Mouse (Mus musculus): ENCODE data around the gene Rbks. TPM values are rescaled to one million over a fixed set of nuclear protein-coding genes. Genes with fewer than 3 reads are reported as not detected.

The Rbks gene
- polyA plus RNA-seq, 1 experiment from 2014 or later = 1.7 TPM

DNA sequence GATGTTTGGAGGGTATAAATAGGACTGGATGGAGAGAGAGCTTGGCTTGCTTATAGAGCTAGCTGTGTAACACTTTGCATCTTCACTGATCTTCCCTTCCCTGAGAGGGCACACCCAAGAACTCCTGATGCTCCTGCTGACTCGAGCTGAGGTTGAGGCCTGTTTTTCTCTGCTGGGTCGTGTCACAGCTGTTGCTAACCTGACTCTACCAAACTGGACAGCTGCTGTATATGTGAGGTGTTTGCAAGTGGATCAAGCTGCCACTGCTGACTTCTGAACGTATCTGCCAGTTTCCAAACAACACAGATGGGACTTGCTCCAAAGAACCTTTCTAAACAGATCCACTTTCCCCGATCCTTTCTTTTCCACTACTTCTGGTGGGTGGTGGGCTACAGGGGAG, 9.4 kb upstream of the Rbks start:
- H3K4me3 ChIP-seq = no peak overlapping the region
- no peaks in the 10 kb centered on the region for H3K4me1 ChIP-seq
- ATAC-seq (ENCODE audit: insufficient number of reproducible peaks, insufficient read depth, low FRiP score, low TSS enrichment) = no peak
- H3K36me3 ChIP-seq = no peaks in the 10 kb centered on the region
- H3K27ac ChIP-seq = no peak overlapping the region
- H3K9ac ChIP-seq = no peak overlapping the region
- WGBS = 88% methylated on average over 4 of the region's 4 CpGs
- H3K27me3 ChIP-seq = no peaks in the 10 kb centered on the region
- H3K4me2 ChIP-seq (replicated peaks) = no peak overlapping the region
- 0 out of 2 replicates have a peak, but pooled peaks cover 3% of the 10 kb centered on the region for H3K9me3 ChIP-seq

DNA sequence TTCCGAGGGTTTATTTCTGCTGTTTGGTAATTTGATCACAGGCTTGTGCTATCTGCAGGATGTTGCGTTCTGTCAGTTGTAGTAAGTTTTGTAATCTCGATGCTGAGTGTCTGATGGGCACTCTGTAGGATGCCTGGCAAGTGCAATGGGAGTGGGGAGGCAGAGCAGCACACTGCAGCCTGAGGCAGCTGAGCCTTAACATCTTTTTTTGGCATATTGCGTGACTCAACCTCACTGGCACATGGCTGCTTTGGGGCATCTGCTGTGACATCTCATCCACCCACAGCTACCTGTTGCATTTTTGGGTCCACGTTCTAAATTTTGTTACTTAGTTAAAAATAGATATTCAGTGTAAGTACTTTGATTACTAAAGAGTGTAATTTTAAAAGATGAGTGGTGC, 7.5 kb upstream of the Rbks start:
- Histone ChIP-seq H3K4me3 (no peak overlapping the region), H3K4me1 (no peaks in the 10 kb centered on the region), H3K9ac (no peak overlapping the region), H3K36me3 (no peaks in the 10 kb centered on the region), H3K4me2 (replicated peaks) (no peak overlapping the region), H3K27ac (no peak overlapping the region), H3K9me3 (0 out of 2 replicates have a peak, but pooled peaks cover 3% of the 10 kb centered on the region), H3K27me3 (no peaks in the 10 kb centered on the region)
- 85% methylated on average over 5 of the region's 5 CpGs for WGBS
- no peak for ATAC-seq (ENCODE audit: insufficient number of reproducible peaks, insufficient read depth, low FRiP score, low TSS enrichment)

DNA sequence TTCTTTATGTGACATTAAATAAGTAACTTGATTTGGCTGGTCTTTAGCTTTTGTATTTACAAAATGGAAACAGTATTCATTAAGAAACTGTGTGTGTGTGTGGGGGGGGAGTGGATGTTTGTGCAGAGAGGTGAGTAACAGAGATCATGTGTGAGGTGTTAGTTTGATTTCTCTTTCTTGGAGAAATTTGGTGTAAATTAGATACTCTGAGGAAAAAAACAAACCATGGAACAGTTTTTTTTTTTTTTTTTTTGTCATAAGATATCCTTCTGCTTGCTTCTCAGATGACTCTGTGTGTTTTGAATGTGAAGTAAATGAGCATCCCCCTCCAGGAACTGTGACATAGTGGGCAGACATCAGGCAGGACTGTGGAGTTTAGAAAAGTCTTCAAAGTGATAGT, 2.0 kb upstream of the Rbks start:
- H3K4me2 ChIP-seq (replicated peaks) = no peak overlapping the region
- no peaks in the 10 kb centered on the region for H3K36me3 ChIP-seq
- no peak overlapping the region for H3K9ac ChIP-seq
- ATAC-seq (ENCODE audit: insufficient number of reproducible peaks, insufficient read depth, low FRiP score, low TSS enrichment) = no peak
- H3K4me1 ChIP-seq = peaks cover 5% of the 10 kb centered on the region; the same call in 1 of the 2 replicates
- H3K9me3 ChIP-seq = no peaks in the 10 kb centered on the region
- H3K4me3 ChIP-seq = no peak overlapping the region
- no peaks in the 10 kb centered on the region for H3K27me3 ChIP-seq
- no peak overlapping the region for H3K27ac ChIP-seq

DNA sequence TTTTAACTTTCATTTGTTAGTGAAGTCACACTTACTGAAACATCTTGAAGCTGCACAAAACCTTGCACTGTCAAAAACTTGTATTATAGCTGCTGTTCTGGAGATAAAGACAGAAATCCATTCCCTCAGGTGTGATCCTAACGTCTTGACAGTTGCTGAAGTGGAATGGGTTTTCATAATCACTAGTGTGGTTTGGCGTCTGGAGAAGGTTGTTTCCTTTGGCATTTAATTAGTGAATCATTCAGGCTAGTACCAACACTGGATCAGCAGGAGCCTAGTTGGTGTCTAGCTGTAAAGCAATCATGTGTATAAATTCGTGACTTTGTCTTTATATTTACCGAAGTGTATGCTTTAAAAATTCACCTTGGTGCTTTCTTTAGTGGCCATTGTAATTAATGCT, 1.5 kb upstream of the Rbks start:
- H3K27ac ChIP-seq = no peak overlapping the region
- no peaks in the 10 kb centered on the region for H3K9me3 ChIP-seq
- no peak overlapping the region for H3K4me3 ChIP-seq
- H3K4me1 ChIP-seq = peaks cover 5% of the 10 kb centered on the region; the same call in 1 of the 2 replicates
- no peak overlapping the region for H3K4me2 ChIP-seq (replicated peaks)
- H3K27me3 ChIP-seq = no peaks in the 10 kb centered on the region
- no peak overlapping the region for H3K9ac ChIP-seq
- no peaks in the 10 kb centered on the region for H3K36me3 ChIP-seq
- ATAC-seq (ENCODE audit: insufficient number of reproducible peaks, insufficient read depth, low FRiP score, low TSS enrichment) = no peak
- WGBS = 60% methylated on average over 4 of the region's 4 CpGs

DNA sequence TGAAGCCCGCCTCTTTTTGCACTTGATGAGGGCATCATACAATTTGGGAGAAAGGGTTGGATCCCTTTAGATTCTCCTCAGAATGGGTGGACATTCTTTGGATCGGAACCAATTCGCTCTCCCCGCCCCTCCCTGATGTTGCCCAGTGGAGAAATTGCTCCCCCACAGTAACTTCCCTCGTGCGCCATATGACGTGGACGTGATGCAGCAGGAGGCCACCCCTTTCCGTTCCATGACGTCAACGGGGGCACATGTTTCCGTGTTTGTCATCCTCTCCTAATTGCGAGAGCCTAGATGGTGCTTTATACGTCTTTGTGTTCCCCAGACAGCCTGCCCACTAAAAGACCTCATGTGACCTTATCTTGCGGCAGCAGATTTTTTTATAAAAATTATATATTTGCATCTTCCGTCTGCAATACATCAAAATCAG, 885 bp upstream of the Rbks start:
- H3K27ac ChIP-seq = peak overlapping the region; percentile 82

DNA sequence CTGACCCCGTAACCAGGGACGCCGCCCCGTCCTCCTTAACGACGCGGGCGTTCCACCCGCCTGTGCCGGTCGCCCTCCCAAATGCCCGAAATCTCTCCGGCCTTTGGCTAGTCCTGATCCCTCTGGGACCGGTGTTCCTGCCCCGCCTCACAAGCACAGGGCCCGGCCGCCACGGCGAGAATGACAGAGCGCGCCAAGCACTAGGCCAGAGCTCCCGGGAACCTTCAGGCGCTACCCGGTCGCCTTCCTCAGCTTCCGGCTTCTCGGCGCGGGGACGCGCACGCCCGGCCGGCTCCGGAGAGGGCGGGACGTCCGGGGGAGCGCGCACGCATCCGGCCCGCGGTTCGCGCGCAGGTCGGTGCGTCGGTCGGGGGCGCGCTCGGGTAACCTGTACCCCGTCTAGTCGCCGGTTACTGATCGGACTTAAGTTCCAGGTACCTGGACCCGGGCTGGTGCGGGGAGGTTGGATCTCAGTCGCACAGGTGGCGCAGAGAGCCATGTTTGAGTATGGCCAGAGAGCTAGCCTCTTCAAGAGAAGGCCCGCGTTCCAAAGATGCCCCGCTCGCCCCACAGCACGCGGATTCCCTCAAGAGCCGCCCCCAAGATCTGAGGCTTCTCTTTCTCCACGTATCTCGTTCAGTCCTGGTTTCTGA, 343 bp upstream of the Rbks start, which contains the start of gene Babam2:
Gene Babam2 (plus strand): TSS at position 41 of the 653 bp plus-strand sequence.
- Histone ChIP-seq H3K36me3 (no peaks in the 10 kb centered on the region), H3K27ac (peak within 1 kb of the TSS; percentile 82), H3K9me3 (no peaks in the 10 kb centered on the region), H3K4me2 (replicated peaks) (peak within 1 kb of the TSS; percentile 77), H3K9ac (peak within 1 kb of the TSS; percentile 73), H3K4me3 (peak within 1 kb of the TSS; percentile 75), H3K4me1 (peaks cover 5% of the 10 kb centered on the region; the same call in 1 of the 2 replicates), H3K27me3 (no peaks in the 10 kb centered on the region)
- peak; percentile 96 for ATAC-seq (ENCODE audit: insufficient number of reproducible peaks, insufficient read depth, low FRiP score, low TSS enrichment)
- WGBS = under 1% methylated on average over 71 of the region's 71 CpGs

More for the DNA sequence above, 885 bp upstream of the Rbks start:
- Histone ChIP-seq H3K27me3 (no peaks in the 10 kb centered on the region), H3K4me2 (replicated peaks) (peak overlapping the region; percentile 77), H3K9ac (peak overlapping the region; percentile 73), H3K9me3 (no peaks in the 10 kb centered on the region), H3K4me3 (peak overlapping the region; percentile 75), H3K4me1 (peaks cover 5% of the 10 kb centered on the region; the same call in 1 of the 2 replicates), H3K36me3 (no peaks in the 10 kb centered on the region)
- WGBS = 4% methylated on average over 16 of the region's 16 CpGs
- peak; percentile 7; the same call in 1 of the 2 replicates for ATAC-seq (ENCODE audit: insufficient number of reproducible peaks, insufficient read depth, low FRiP score, low TSS enrichment)

DNA sequence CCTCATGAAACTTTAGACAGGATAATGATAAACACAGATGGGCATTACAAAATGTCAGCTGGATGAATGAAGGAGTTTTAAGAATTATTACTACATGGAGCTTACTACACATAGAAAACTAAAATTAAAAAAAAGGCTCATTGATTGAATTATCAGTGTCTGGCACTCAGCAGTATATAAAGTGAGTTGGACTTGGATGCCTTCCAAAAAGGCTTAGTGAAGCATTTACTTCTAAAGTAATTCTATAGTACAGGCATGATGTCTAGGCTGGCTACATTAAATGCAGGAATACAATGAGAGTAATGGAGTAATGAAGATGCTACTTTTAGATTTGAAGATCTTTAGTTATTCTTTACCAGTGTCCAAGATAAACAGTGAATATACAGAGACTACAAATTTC, 4.2 kb downstream of the Rbks start:
- ATAC-seq (ENCODE audit: insufficient number of reproducible peaks, insufficient read depth, low FRiP score, low TSS enrichment) = no peak
- no peak overlapping the region for H3K4me3 ChIP-seq
- H3K4me2 ChIP-seq (replicated peaks) = no peak overlapping the region
- H3K4me1 ChIP-seq = peaks cover 11% of the 10 kb centered on the region; the same call in 1 of the 2 replicates
- no peaks in the 10 kb centered on the region for H3K36me3 ChIP-seq
- no peaks in the 10 kb centered on the region for H3K27me3 ChIP-seq
- no peak overlapping the region for H3K27ac ChIP-seq
- H3K9ac ChIP-seq = no peak overlapping the region
- no peaks in the 10 kb centered on the region for H3K9me3 ChIP-seq

DNA sequence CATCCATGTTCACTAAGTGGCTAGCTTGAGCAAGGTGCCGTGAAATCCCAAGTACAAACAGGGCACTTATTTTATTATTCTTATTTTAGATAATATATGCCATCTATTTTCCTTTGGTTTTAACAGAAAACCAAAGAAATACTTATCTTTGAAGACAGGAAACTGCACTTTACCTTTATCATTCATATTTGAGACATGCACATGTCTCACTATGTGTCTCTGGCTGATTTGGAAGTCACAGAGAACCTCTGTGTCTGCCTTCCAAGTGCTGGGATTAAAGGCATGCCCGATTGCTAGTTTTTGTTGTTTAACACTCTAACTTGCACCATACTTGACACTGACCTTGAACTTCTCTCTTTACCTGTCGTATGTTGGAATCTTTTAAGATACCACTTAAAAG, 9.5 kb downstream of the Rbks start:
- Histone ChIP-seq H3K27ac (no peak overlapping the region), H3K36me3 (no peaks in the 10 kb centered on the region), H3K4me1 (0 out of 2 replicates have a peak, but pooled peaks cover 6% of the 10 kb centered on the region), H3K27me3 (no peaks in the 10 kb centered on the region), H3K9me3 (no peaks in the 10 kb centered on the region), H3K4me2 (replicated peaks) (no peak overlapping the region), H3K9ac (no peak overlapping the region), H3K4me3 (no peak overlapping the region)
- 86% methylated on average over 3 of the region's 3 CpGs for WGBS
- ATAC-seq (ENCODE audit: insufficient number of reproducible peaks, insufficient read depth, low FRiP score, low TSS enrichment) = no peak

DNA sequence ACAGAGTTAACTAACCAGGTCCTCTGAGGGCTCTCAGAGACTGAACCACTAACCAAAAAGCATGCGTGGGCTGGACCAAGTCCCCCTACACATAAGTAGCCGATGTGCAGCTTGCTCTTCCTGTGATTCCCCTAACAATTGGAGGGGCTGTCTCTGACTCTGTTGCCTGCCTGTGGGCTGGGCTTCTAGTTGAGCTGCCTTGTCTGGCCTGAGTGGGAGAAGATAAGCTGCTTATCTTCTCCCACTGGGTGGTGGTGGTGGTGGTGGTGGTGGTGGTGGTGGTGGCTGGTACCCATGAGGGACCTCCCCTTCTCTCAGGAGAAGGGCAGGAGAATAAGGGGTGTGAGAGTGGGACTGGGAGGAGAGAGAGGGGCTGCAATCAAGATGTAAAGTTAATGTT, 11.4 kb downstream of the Rbks start:
- H3K9me3 ChIP-seq = no peaks in the 10 kb centered on the region
- H3K27ac ChIP-seq = no peak overlapping the region
- H3K4me3 ChIP-seq = no peak overlapping the region
- H3K27me3 ChIP-seq = no peaks in the 10 kb centered on the region
- H3K4me1 ChIP-seq = no peaks in the 10 kb centered on the region
- 54% methylated on average over 2 of the region's 2 CpGs for WGBS
- H3K4me2 ChIP-seq (replicated peaks) = no peak overlapping the region
- no peak for ATAC-seq (ENCODE audit: insufficient number of reproducible peaks, insufficient read depth, low FRiP score, low TSS enrichment)
- H3K9ac ChIP-seq = no peak overlapping the region
- H3K36me3 ChIP-seq = no peaks in the 10 kb centered on the region

DNA sequence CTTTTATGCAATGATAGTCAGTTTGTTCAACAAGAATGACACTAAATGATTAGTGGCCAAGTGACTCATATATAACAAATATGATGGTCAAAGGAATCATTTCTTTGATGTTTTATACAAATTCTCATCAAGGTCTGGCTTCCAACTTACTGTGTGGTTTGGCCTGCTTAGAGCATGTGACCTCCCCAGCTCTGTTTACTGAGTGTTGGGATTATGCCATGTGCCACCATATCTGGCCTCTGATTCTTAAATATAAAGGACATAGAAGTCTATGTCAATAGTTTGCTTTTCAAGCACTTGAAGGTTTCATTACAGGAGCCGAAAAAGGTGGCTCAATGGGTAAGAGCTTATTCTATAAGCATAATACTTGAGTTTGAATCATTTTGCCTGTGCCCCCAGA, 15.1 kb downstream of the Rbks start:
- no peaks in the 10 kb centered on the region for H3K9me3 ChIP-seq
- H3K27ac ChIP-seq = no peak overlapping the region

DNA sequence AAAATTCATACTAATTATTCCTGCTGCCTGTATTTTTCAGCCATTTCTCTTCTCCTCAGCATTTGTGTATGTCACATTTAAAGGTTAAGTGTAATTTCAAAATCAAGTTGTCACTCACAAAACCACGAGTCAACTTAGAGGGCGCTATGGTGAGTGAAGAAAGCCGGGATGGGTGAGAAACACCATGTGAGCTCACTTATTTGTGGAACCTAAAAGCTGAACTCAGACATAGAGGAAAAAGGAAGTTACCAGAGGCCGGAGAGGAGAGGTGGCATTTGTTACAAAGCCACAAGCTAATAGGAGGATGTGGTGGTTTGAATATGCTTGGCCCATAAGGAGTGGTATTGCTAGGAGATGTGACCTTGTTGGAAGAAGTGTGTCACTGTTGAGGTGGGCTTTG, 17.2 kb downstream of the Rbks start:
- no peaks in the 10 kb centered on the region for H3K27me3 ChIP-seq
- H3K4me3 ChIP-seq = no peak overlapping the region
- ATAC-seq (ENCODE audit: insufficient number of reproducible peaks, insufficient read depth, low FRiP score, low TSS enrichment) = no peak
- no peaks in the 10 kb centered on the region for H3K4me1 ChIP-seq
- no peaks in the 10 kb centered on the region for H3K9me3 ChIP-seq
- no peak overlapping the region for H3K4me2 ChIP-seq (replicated peaks)
- WGBS = 75% methylated on average over 4 of the region's 4 CpGs
- H3K27ac ChIP-seq = no peak overlapping the region
- H3K9ac ChIP-seq = no peak overlapping the region
- H3K36me3 ChIP-seq = no peaks in the 10 kb centered on the region

More for the DNA sequence above, 15.1 kb downstream of the Rbks start:
- no peaks in the 10 kb centered on the region for H3K36me3 ChIP-seq
- WGBS = 87% methylated on average over 1 of the region's 1 CpGs
- no peak overlapping the region for H3K4me3 ChIP-seq
- H3K27me3 ChIP-seq = no peaks in the 10 kb centered on the region
- H3K4me1 ChIP-seq = no peaks in the 10 kb centered on the region
- no peak overlapping the region for H3K4me2 ChIP-seq (replicated peaks)
- ATAC-seq (ENCODE audit: insufficient number of reproducible peaks, insufficient read depth, low FRiP score, low TSS enrichment) = no peak
- no peak overlapping the region for H3K9ac ChIP-seq

DNA sequence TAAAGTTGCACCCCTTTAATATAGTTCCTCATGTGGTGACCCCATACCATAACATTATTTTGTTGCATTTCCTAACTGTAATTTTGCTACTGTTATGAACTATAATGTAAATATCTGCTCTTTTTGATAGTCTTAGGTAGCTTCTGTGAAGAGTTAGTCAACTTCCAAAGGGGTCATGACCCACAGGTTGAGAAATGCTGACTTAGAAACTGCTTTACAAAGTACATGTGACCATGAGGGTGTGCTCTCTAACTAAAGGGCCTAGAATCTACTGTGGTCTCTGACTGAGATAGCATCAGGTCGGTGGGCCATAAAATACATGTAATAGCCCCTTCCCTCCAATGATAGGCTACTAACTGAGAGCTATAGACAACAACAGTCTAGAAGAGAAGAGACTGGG, 19.4 kb downstream of the Rbks start:
- no peak overlapping the region for H3K4me3 ChIP-seq
- H3K9ac ChIP-seq = no peak overlapping the region
- ATAC-seq (ENCODE audit: insufficient number of reproducible peaks, insufficient read depth, low FRiP score, low TSS enrichment) = no peak
- no peak overlapping the region for H3K4me2 ChIP-seq (replicated peaks)
- H3K36me3 ChIP-seq = no peaks in the 10 kb centered on the region
- no peak overlapping the region for H3K27ac ChIP-seq
- no peaks in the 10 kb centered on the region for H3K4me1 ChIP-seq
- WGBS = 74% methylated on average over 1 of the region's 1 CpGs
- no peaks in the 10 kb centered on the region for H3K27me3 ChIP-seq
- no peaks in the 10 kb centered on the region for H3K9me3 ChIP-seq
